Mouse (Mus musculus) E14TG2a.4 (cell line): ENCODE data around the gene Ovol3.
"Not testable (repeated sequence)": the region's sequence is repeated elsewhere in the genome, so short reads cannot be mapped to it uniquely, and the experiment has no call there.

ENCODE experiments used
- CTCF ChIP-seq: conservative IDR thresholded peaks from 2 replicates; pipeline ENCODE4 v1.5.1; 2014; ENCODE audit warnings: low read length
- NANOG ChIP-seq: IDR thresholded peaks from 2 replicates; pipeline ENCODE4 v1.6.1; 2014; ENCODE audit warnings: borderline replicate concordance, low read length, mixed read lengths
- POU5F1 ChIP-seq: IDR thresholded peaks from 2 replicates; pipeline ENCODE4 v1.6.1; 2014; ENCODE audit warnings: low read length, borderline replicate concordance

- not testable (repeated sequence) for TF ChIP-seq CTCF, NANOG, POU5F1
These were observed 34.9 kb downstream of the Ovol3 start for GRCm38 (mm10) chr7:30200661-30201060.
